Mouse (Mus musculus): ENCODE data around the gene Sdk2.

- TF ChIP-seq CTCF (IDR thresholded peaks at IDR 0.05; ENCODE audit: insufficient read depth, low read length) = no peak
- TF ChIP-seq POLR2A (IDR thresholded peaks at IDR 0.05; ENCODE audit: borderline replicate concordance, extremely low read depth, low read depth, low read length) = no peak
These were observed 76.4 kb downstream of the Sdk2 start for GRCm38 (mm10) chr11:113990466-113990865.

Measured in lung, adult 2 months (tissue).